Mouse (Mus musculus): ENCODE results near the gene Rp9. TPM values are rescaled to one million over a fixed set of nuclear protein-coding genes. Genes with fewer than 3 reads are reported as not detected.

The Rp9 gene
- polyA plus RNA-seq, 1 experiment = 56.2 TPM

DNA sequence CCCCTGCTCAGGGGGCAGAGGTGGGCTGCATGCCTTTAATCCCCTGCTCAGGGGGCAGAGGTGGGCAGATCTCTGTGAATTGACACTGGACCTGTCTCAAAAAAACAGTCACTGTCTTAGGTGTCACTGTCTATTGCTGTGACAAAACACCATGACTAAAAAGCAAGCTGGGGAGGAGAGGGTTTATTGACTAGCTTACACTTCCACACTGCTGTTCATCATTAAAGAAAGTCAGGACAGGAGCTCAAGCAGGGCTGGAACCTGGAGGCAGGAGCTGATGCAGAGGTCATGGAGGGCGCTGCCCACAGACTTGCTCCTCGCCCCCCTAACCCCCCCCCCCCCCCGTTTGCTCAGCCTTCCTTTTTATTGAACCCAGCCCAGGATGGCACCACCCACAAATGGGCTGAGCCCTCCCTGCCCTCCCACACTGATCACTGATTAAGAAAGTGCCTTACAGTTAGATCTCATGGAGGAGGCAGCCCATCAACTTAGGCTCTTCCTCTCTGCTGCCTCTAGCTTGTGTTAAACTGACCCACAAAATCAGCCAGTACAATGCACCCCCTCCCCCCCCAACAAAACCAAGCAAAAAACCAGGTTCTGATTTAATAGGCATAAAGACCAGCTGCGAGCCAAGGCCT, 41.4 kb downstream of the Rp9 start:
- TF ChIP-seq POLR2A (IDR thresholded peaks at IDR 0.05; ENCODE audit: borderline replicate concordance, extremely low read depth, low read depth, low read length) (no peak), CTCF (IDR thresholded peaks at IDR 0.05; ENCODE audit: insufficient read depth, low read length) (no peak)
- no peak for DNase-seq
- no peak overlapping the region for H3K4me3 ChIP-seq (replicated peaks; ENCODE audit: extremely low read depth, low read depth, low read length)
- 66% methylated on average over 4 of the region's 4 CpGs for WGBS
- no peaks in the 10 kb centered on the region for H3K4me1 ChIP-seq (ENCODE audit: control insufficient read depth, insufficient read depth, low read length)

DNA sequence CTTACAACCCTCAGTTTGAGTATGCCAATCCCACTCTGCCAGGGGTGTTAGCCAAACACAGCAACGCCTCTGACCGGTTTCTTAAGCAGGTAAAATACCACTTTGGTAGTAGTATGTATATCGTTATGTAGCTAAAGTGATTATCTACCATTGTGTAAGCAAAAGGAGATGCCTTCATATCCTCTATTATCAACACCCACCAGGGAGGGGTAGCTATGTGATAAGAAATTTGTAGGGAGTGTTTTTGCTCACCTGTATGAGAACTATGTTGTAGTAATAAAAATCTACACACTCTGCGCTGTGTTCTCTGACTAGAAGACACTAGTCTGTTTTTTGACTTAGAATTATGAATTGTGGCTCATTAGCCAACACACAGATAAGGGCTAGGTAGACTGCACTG, 44.8 kb downstream of the Rp9 start:
- no peak for DNase-seq
- H3K4me1 ChIP-seq (ENCODE audit: control insufficient read depth, insufficient read depth, low read length) = no peaks in the 10 kb centered on the region
- no peak overlapping the region for H3K4me3 ChIP-seq (replicated peaks; ENCODE audit: extremely low read depth, low read depth, low read length)
- TF ChIP-seq POLR2A (IDR thresholded peaks at IDR 0.05; ENCODE audit: borderline replicate concordance, extremely low read depth, low read depth, low read length) (no peak), CTCF (IDR thresholded peaks at IDR 0.05; ENCODE audit: insufficient read depth, low read length) (no peak)
- WGBS = 86% methylated on average over 4 of the region's 4 CpGs

DNA sequence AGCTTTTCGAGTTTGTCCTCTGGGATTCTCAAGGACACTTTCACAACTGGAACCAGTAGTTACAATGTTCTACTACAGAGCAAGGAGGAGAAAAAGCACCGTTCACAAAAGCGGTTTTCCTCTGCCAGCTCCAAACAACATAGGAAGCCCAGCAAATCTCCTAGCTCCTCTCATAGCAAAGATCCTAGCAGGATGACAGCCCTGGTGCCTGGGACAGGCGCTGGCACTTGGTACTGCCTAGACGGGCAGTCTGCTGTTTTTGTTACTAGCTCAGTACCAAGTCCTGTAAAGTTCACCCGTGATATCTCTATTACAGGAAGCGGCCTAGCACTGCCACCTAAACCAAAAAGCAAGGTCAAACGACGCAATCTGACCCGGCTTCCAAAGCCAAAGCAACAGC, 45.3 kb downstream of the Rp9 start:
- TF ChIP-seq POLR2A (IDR thresholded peaks at IDR 0.05; ENCODE audit: borderline replicate concordance, extremely low read depth, low read depth, low read length) = no peak
- no peak for TF ChIP-seq CTCF (IDR thresholded peaks at IDR 0.05; ENCODE audit: insufficient read depth, low read length)
- H3K4me1 ChIP-seq (ENCODE audit: control insufficient read depth, insufficient read depth, low read length) = no peaks in the 10 kb centered on the region
- DNase-seq = no peak
- H3K4me3 ChIP-seq (replicated peaks; ENCODE audit: extremely low read depth, low read depth, low read length) = no peak overlapping the region
- WGBS = 64% methylated on average over 10 of the region's 10 CpGs

DNA sequence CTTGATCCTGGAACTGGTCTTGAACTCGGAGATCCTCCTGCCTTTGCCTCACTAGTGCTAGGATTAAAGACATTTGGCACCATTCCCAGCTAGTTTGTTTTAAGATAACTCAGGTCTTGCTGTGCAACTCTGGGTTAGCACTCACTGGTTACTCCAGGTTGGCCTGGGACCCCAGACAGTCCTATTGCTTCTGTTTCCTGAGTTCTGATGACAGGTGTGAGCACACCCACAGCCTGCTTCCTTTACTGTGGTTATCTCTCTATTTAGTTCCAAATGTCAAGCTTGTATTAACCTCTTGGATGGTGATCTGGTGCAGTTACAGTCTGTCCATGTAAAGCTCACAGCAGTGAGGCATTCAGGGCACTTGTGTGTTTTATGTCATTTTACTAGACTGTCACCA, 46.0 kb downstream of the Rp9 start:
- no peak for TF ChIP-seq CTCF (IDR thresholded peaks at IDR 0.05; ENCODE audit: insufficient read depth, low read length)
- TF ChIP-seq POLR2A (IDR thresholded peaks at IDR 0.05; ENCODE audit: borderline replicate concordance, extremely low read depth, low read depth, low read length) = no peak
- H3K4me1 ChIP-seq (ENCODE audit: control insufficient read depth, insufficient read depth, low read length) = no peaks in the 10 kb centered on the region
- no peak for DNase-seq
- WGBS = 62% methylated on average over 1 of the region's 1 CpGs
- H3K4me3 ChIP-seq (replicated peaks; ENCODE audit: extremely low read depth, low read depth, low read length) = no peak overlapping the region

DNA sequence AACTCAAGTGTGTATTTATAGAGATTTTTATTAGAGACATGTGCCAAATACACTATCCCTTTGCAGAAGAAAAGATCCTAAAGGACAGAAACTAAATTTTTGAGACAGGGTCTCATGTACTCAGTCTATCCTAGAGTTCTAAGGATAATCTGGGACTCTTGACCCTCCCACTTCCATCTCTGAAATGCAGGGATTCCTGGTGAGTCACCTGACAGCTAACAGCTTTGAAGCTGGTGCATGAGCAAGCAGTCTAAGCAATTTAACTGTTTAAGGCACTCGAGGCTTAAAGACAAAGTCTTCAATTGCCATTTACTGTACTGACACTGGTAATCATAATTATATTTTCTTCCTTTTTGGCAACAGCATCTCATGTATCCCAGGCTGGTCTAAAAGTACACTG, 47.0 kb downstream of the Rp9 start:
- no peak overlapping the region for H3K4me3 ChIP-seq (replicated peaks; ENCODE audit: extremely low read depth, low read depth, low read length)
- 41% methylated on average over 1 of the region's 1 CpGs for WGBS
- H3K4me1 ChIP-seq (ENCODE audit: control insufficient read depth, insufficient read depth, low read length) = no peaks in the 10 kb centered on the region
- no peak for DNase-seq
- TF ChIP-seq POLR2A (IDR thresholded peaks at IDR 0.05; ENCODE audit: borderline replicate concordance, extremely low read depth, low read depth, low read length) (no peak), CTCF (IDR thresholded peaks at IDR 0.05; ENCODE audit: insufficient read depth, low read length) (no peak)

DNA sequence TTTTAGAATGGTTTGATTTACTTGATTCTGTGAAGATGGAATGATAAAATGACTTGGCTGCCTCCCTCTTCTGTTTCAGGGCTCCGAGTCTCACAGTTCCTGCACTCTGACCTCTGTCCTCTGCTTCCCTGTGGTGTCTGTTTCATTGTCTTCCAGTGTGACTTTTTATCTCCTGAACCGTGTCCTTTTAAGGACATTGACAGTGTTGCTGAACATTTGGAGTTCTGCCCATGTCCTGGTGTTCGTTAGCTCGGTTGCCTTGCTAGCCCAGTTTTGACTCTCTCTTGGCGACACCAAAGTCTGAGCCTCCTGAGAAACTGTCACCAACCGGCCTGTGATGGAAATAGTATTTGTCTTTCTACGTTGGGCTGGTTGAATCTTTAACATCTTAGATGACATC, 49.1 kb downstream of the Rp9 start:
- no peak for DNase-seq
- TF ChIP-seq POLR2A (IDR thresholded peaks at IDR 0.05; ENCODE audit: borderline replicate concordance, extremely low read depth, low read depth, low read length) = no peak
- TF ChIP-seq CTCF (IDR thresholded peaks at IDR 0.05; ENCODE audit: insufficient read depth, low read length) = no peak
- no peaks in the 10 kb centered on the region for H3K4me1 ChIP-seq (ENCODE audit: control insufficient read depth, insufficient read depth, low read length)
- WGBS = 56% methylated on average over 7 of the region's 7 CpGs
- H3K4me3 ChIP-seq (replicated peaks; ENCODE audit: extremely low read depth, low read depth, low read length) = no peak overlapping the region

DNA sequence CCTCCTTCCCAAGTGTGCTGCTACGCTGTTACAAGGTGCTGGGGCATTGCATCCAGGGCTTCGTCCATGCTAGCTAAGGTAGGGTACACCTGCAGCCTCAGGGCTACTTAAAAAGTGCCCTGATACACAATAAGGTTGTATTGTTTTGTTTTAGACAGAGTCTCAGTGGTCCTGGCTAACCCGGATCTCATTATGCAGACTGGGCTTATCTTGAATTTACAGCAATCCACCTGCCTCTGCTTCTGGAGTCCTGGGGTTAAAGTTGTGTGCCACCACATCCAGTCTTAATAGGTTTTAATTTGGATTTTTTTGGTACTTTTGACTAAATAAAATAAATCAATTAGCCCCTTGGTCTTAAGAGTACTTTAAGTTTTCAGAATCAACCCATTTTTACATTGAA, 49.7 kb downstream of the Rp9 start:
- 92% methylated on average over 3 of the region's 3 CpGs for WGBS
- Histone ChIP-seq H3K4me1 (ENCODE audit: control insufficient read depth, insufficient read depth, low read length) (no peaks in the 10 kb centered on the region), H3K4me3 (replicated peaks; ENCODE audit: extremely low read depth, low read depth, low read length) (no peak overlapping the region)
- no peak for DNase-seq
- TF ChIP-seq CTCF (IDR thresholded peaks at IDR 0.05; ENCODE audit: insufficient read depth, low read length) (no peak), POLR2A (IDR thresholded peaks at IDR 0.05; ENCODE audit: borderline replicate concordance, extremely low read depth, low read depth, low read length) (no peak)

DNA sequence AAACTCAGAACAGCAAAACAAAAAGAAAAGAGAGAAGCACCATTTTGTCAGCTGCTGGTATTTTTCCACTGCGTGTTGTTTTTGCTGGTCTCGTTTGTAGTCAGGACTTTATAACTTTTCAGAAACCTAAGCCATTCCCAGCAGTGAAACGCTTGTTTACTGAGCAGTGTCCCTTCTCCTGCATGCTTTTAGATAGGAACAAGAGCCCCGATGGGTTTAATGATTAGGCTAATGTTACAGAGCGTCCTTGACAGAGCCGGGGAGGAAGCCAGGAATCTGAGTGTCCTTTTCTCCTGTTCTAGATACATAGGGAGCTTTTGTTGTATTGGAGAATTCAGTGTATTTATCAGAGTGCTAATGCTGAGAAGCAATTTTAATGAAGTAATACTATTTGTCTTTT, 52.0 kb downstream of the Rp9 start:
- DNase-seq = no peak
- 51% methylated on average over 6 of the region's 6 CpGs for WGBS
- no peaks in the 10 kb centered on the region for H3K4me1 ChIP-seq (ENCODE audit: control insufficient read depth, insufficient read depth, low read length)
- TF ChIP-seq CTCF (IDR thresholded peaks at IDR 0.05; ENCODE audit: insufficient read depth, low read length) = no peak
- no peak for TF ChIP-seq POLR2A (IDR thresholded peaks at IDR 0.05; ENCODE audit: borderline replicate concordance, extremely low read depth, low read depth, low read length)
- H3K4me3 ChIP-seq (replicated peaks; ENCODE audit: extremely low read depth, low read depth, low read length) = no peak overlapping the region

DNA sequence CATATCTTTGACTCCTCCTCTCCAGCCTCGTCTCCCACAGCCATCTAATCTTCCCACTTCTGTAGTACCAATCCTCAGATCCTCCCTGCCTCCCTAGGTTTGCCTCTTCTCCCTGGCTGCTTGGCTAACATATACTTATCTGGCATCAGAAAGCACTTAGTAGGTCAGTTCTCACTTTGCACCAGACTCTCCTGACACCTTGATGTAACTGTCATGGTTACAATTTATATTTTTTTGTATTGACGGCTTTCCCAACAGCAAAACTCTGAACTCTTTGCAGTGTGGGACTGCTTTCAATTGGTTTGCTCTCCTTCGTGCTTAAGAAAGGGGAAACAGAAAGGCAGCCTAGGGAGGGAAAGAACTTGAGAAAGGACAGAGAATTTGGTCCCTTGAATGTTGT, 53.4 kb downstream of the Rp9 start:
- WGBS = 71% methylated on average over 3 of the region's 3 CpGs
- DNase-seq = no peak
- H3K4me1 ChIP-seq (ENCODE audit: control insufficient read depth, insufficient read depth, low read length) = no peaks in the 10 kb centered on the region
- TF ChIP-seq CTCF (IDR thresholded peaks at IDR 0.05; ENCODE audit: insufficient read depth, low read length) = no peak
- no peak overlapping the region for H3K4me3 ChIP-seq (replicated peaks; ENCODE audit: extremely low read depth, low read depth, low read length)

DNA sequence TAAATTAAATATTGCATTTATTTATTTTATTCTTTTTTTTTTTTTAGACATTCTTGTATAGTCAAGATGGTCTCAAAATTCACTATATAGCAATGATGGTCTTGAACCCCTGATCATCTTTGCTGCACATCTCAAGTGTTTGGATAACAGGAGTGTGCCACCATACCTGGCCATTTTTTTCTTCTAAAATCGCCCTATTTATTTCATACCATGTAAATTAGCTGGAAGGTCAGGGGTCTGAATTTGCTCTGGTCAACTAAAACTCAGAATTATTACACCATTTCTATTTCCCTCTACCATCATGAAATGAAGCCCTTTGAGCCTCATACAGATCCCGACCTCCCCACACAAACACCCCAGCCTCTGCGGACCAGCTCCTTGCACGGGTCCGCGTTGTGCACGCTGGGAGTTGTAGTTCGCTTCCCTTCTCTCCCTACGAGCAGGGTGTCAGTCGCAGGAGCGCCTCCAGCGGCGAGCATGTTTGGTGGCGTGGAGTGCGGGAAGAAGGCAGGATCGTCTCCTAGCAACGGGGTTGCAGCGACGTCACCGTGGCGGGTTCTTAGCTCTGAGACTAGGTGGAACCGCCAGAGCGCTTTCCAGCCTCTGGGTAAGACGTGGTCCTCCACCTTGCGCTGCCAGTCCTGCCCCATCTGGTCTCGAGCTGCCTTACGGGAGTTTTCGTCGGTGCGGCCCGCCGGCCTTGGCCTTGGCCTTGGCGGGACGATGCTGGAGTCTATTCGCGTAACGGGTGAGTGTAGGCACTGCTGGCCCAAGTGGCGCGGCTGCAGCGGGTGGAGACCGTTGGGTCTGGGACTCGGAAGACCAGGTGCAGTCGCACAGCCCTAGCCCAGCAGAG, 58.3 kb downstream of the Rp9 start, which contains the start of gene 9530077C05Rik:
Gene 9530077C05Rik, plus strand, starts transcription at position 512 of the 856 bp plus-strand sequence.
- Histone ChIP-seq H3K4me1 (ENCODE audit: control insufficient read depth, insufficient read depth, low read length) (no peaks in the 10 kb centered on the region), H3K4me3 (replicated peaks; ENCODE audit: extremely low read depth, low read depth, low read length) (peak within 1 kb of the TSS; percentile 90)
- TF ChIP-seq POLR2A (IDR thresholded peaks at IDR 0.05; ENCODE audit: borderline replicate concordance, extremely low read depth, low read depth, low read length) = no peak; the same call in 1 of the 2 replicates
- peak; percentile 85 for TF ChIP-seq CTCF (IDR thresholded peaks at IDR 0.05; ENCODE audit: insufficient read depth, low read length)
- 1% methylated on average over 43 of the region's 43 CpGs for WGBS
- DNase-seq = peak; percentile 92

Data from lung, adult 2 months (tissue).